Mouse (Mus musculus): ENCODE data around the gene Stag2.

DNA sequence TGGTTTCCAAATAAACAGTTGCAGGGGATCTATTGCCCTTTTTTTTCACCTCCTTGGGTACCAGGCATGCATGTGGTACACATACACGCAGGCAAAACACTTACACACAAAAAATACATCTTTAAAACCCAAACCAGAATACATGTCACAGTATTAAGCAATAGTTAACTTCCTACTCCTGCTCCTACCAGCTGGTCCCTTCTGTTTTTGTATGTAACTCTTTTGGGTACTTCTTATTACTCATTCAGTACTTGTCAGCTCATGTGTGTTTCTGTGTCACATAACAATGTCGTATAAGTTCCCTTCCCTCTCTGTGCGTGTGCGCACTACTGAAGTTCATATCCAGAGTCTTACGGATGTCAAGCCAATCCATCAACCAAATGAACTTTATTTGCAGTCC, 21.7 kb downstream of the Stag2 start:
- TF ChIP-seq CTCF (IDR thresholded peaks at IDR 0.05; ENCODE audit: low read depth, low read length) (no peak), POLR2A (IDR thresholded peaks at IDR 0.05; ENCODE audit: insufficient read depth, low read length) (no peak)

Measured in ES-Bruce4 (cell line).